Mouse (Mus musculus): Measurements from ENCODE around the gene Zim1. TPM values are rescaled to one million over a fixed set of nuclear protein-coding genes. Genes with fewer than 3 reads are reported as not detected.

Zim1 gene
- total and polyA plus RNA-seq, 3 experiments = not detected

DNA sequence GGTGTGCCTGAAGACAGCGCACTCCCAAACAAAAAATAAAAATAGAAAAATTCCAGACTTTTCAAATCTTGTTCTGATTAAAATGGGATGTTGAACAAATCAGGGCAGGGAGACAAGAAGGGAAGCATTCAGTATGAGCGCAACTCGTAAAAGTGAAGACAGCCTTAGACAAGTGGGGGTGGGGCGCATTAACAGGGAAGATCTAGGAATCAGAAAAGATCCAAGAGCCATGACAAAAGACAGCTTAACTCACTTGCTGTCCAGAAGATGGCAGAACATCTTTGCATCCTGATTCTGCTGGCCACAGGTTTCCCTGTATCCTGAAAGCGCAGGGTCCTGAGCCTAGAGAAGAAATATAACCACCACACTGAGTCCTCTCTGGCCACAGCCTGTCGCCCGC is 37.6 kb downstream of the Zim1 start:
- H3K36me3 ChIP-seq (ENCODE audit: control insufficient read depth in 1 of 2, insufficient read depth in 2 of 2, low read length in 2 of 2) = no peaks in the 10 kb centered on the region
- H3K4me3 ChIP-seq (ENCODE audit: control insufficient read depth in 1 of 2, insufficient read depth in 1 of 2, low read depth in 2 of 2, low read length in 2 of 2) = no peak overlapping the region
- no peaks in the 10 kb centered on the region for H3K9me3 ChIP-seq (replicated peaks; ENCODE audit: insufficient read depth, low read length)
- no peak for DNase-seq (ENCODE audit: low read depth, low spot score)
- no peaks in the 10 kb centered on the region for H3K79me2 ChIP-seq (ENCODE audit: control insufficient read depth, insufficient read depth, low read length, poor library complexity)
- TF ChIP-seq POLR2A (IDR thresholded peaks at IDR 0.05; ENCODE audit: control insufficient read depth in 1 of 2, insufficient read depth in 1 of 2, low read depth in 1 of 2, low read length in 2 of 2, poor library complexity in 1 of 2) = no peak
- TF ChIP-seq MAFK (IDR thresholded peaks at IDR 0.05; ENCODE audit: borderline replicate concordance, low read depth, low read length) = no peak
- no peak for TF ChIP-seq GATA1 (IDR thresholded peaks at IDR 0.05; ENCODE audit: low read depth, low read length)
- TF ChIP-seq POLR2AphosphoS2 (IDR thresholded peaks at IDR 0.05; ENCODE audit: low read length) = no peak
- no peak for TF ChIP-seq MXI1 (IDR thresholded peaks at IDR 0.05; ENCODE audit: low read depth, low read length)
- no peak for TF ChIP-seq ZC3H11A (IDR thresholded peaks at IDR 0.05; ENCODE audit: low read depth, low read length)
- no peak for TF ChIP-seq CHD1 (IDR thresholded peaks at IDR 0.05; ENCODE audit: low read depth, low read length)
- H3K4me1 ChIP-seq (ENCODE audit: control insufficient read depth in 1 of 2, insufficient read depth in 2 of 2, low read length in 2 of 2) = no peaks in the 10 kb centered on the region
- no peaks in the 10 kb centered on the region for H3K27me3 ChIP-seq (ENCODE audit: control insufficient read depth in 1 of 2, insufficient read depth in 2 of 2, low read length in 2 of 2)
- no peak overlapping the region for H3K9ac ChIP-seq (ENCODE audit: control insufficient read depth, low read depth, low read length, poor library complexity, severe bottlenecking)
- H3K27ac ChIP-seq (ENCODE audit: control insufficient read depth, low read depth, low read length) = no peak overlapping the region

DNA sequence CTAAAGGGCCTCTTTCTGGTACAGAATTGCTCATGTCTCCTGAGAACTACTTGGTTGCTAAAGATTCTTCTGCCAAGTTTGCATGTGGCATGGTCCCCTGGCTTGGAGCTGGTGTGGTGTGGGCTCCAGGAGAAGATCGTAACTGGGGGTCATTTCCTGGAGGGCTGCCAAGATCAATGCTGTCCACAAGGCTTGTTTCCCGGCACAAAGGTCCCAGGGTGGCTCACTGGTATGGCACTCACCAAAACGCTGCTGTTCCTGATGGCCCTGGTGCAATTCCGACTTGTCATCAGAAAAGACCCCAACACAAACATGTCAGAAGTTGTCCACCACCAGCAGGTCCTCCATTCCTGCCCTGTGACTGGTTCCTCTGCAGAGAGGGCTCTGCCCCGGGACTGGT is 44.1 kb downstream of the Zim1 start:
- no peak for TF ChIP-seq POLR2AphosphoS5 (IDR thresholded peaks at IDR 0.05; ENCODE audit: borderline replicate concordance, low read depth, low read length)
- TF ChIP-seq TCF12 (IDR thresholded peaks at IDR 0.05; ENCODE audit: low read depth, low read length) = no peak
- no peak for DNase-seq (ENCODE audit: low read depth, low spot score)
- no peak overlapping the region for H3K4me3 ChIP-seq (ENCODE audit: control insufficient read depth in 1 of 2, insufficient read depth in 1 of 2, low read depth in 2 of 2, low read length in 2 of 2)
- no peak overlapping the region for H3K27ac ChIP-seq (ENCODE audit: control insufficient read depth, low read depth, low read length)
- H3K79me2 ChIP-seq (ENCODE audit: control insufficient read depth, insufficient read depth, low read length, poor library complexity) = no peaks in the 10 kb centered on the region
- no peak overlapping the region for H3K9ac ChIP-seq (ENCODE audit: control insufficient read depth, low read depth, low read length, poor library complexity, severe bottlenecking)
- H3K9me3 ChIP-seq (replicated peaks; ENCODE audit: insufficient read depth, low read length) = no peaks in the 10 kb centered on the region
- H3K27me3 ChIP-seq (ENCODE audit: control insufficient read depth in 1 of 2, insufficient read depth in 2 of 2, low read length in 2 of 2) = no peaks in the 10 kb centered on the region
- no peaks in the 10 kb centered on the region for H3K36me3 ChIP-seq (ENCODE audit: control insufficient read depth in 1 of 2, insufficient read depth in 2 of 2, low read length in 2 of 2)
- no peaks in the 10 kb centered on the region for H3K4me1 ChIP-seq (ENCODE audit: control insufficient read depth in 1 of 2, insufficient read depth in 2 of 2, low read length in 2 of 2)

DNA sequence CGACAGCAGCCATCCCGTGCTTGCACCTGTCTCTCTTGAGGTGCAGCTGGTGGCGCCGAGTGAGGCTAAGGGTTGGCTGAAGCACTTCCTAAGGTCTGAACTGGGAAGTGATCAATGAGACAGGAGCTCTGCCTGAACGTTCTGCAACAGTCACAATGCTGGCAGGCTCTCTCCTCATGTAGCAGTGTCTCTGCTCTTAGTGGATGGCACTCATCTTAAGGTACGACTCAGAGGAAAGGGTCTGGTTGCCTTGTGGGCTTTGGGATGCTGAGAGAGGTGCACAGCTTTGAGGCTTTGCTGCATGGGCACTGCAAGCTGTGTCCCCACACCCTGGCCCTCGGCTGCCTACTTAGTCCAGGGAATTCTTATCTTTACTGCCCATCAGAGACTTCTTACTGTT is 45.0 kb downstream of the Zim1 start:
- H3K4me3 ChIP-seq (ENCODE audit: control insufficient read depth in 1 of 2, insufficient read depth in 1 of 2, low read depth in 2 of 2, low read length in 2 of 2) = no peak overlapping the region

More for the DNA sequence above, 45.0 kb downstream of the Zim1 start:
- TF ChIP-seq MYC (IDR thresholded peaks at IDR 0.05; ENCODE audit: low read depth, low read length) (no peak), ZKSCAN1 (IDR thresholded peaks at IDR 0.05; ENCODE audit: low read depth, low read length) (no peak), EP300 (IDR thresholded peaks at IDR 0.05; ENCODE audit: low read depth in 1 of 2, low read length in 2 of 2) (no peak), MAX (IDR thresholded peaks at IDR 0.05; ENCODE audit: low read length) (no peak), ETS1 (IDR thresholded peaks at IDR 0.05; ENCODE audit: low read depth, low read length) (no peak), NRF1 (IDR thresholded peaks at IDR 0.05; ENCODE audit: insufficient read depth, low read depth, low read length, poor library complexity, severe bottlenecking) (no peak), NELFE (IDR thresholded peaks at IDR 0.05; ENCODE audit: low read depth, low read length) (no peak)
- Histone ChIP-seq H3K79me2 (ENCODE audit: control insufficient read depth, insufficient read depth, low read length, poor library complexity) (no peaks in the 10 kb centered on the region), H3K27me3 (ENCODE audit: control insufficient read depth in 1 of 2, insufficient read depth in 2 of 2, low read length in 2 of 2) (no peaks in the 10 kb centered on the region), H3K4me1 (ENCODE audit: control insufficient read depth in 1 of 2, insufficient read depth in 2 of 2, low read length in 2 of 2) (no peaks in the 10 kb centered on the region), H3K27ac (ENCODE audit: control insufficient read depth, low read depth, low read length) (no peak overlapping the region), H3K9me3 (replicated peaks; ENCODE audit: insufficient read depth, low read length) (no peaks in the 10 kb centered on the region), H3K9ac (ENCODE audit: control insufficient read depth, low read depth, low read length, poor library complexity, severe bottlenecking) (no peak overlapping the region), H3K36me3 (ENCODE audit: control insufficient read depth in 1 of 2, insufficient read depth in 2 of 2, low read length in 2 of 2) (no peaks in the 10 kb centered on the region)
- DNase-seq (ENCODE audit: low read depth, low spot score) = no peak

Data from MEL (cell line).